Mouse (Mus musculus) frontal cortex, postnatal 36 days (tissue): Measurements from ENCODE around the gene Mrgpra2b.
"Not testable (repeated sequence)": the region's sequence is repeated elsewhere in the genome, so short reads cannot be mapped to it uniquely, and the experiment has no call there.

Experiments used
- DNase-seq, 2 experiments: peaks; one replicate each; pipeline ENCODE4 v3.0.0; 2022; ENCODE audit warnings: low spot score in 2 of 2

Mrgpra2b gene

GRCm38 (mm10) chr7:47528762-47529161 lies at the start of gene Mrgpra2b:
Gene Mrgpra2b (minus strand): TSS chr7:47528862.
- no peak for DNase-seq

GRCm38 (mm10) chr7:47516379-47516778 lies 12.3 kb downstream of the Mrgpra2b start:
- no peak for DNase-seq

GRCm38 (mm10) chr7:47515050-47515449 lies 13.6 kb downstream of the Mrgpra2b start:
- no peak for DNase-seq

GRCm38 (mm10) chr7:47502953-47503352 lies 25.7 kb downstream of the Mrgpra2b start:
- no peak for DNase-seq

GRCm38 (mm10) chr7:47491266-47491665 lies 37.4 kb downstream of the Mrgpra2b start:
- DNase-seq = not testable (repeated sequence)

GRCm38 (mm10) chr7:47489438-47489837 lies 39.2 kb downstream of the Mrgpra2b start:
- not testable (repeated sequence) for DNase-seq

- not testable (repeated sequence) for DNase-seq
These were observed 45.5 kb downstream of the Mrgpra2b start for GRCm38 (mm10) chr7:47483181-47483580.

GRCm38 (mm10) chr7:47473904-47474303 lies 54.8 kb downstream of the Mrgpra2b start:
- DNase-seq = not testable (repeated sequence)

GRCm38 (mm10) chr7:47465278-47465981 lies 63.2 kb downstream of the Mrgpra2b start:
- DNase-seq = not testable (repeated sequence)

GRCm38 (mm10) chr7:47452015-47452414 lies 76.6 kb downstream of the Mrgpra2b start, which contains the start of gene Mrgpra2a:
Gene Mrgpra2a (minus strand): TSS chr7:47452139.
- not testable (repeated sequence) for DNase-seq

GRCm38 (mm10) chr7:47445729-47446128 lies 82.9 kb downstream of the Mrgpra2b start:
- not testable (repeated sequence) for DNase-seq

GRCm38 (mm10) chr7:47436463-47436862 lies 92.2 kb downstream of the Mrgpra2b start:
- DNase-seq = not testable (repeated sequence)

- DNase-seq = not testable (repeated sequence)
These were observed 100.7 kb downstream of the Mrgpra2b start for GRCm38 (mm10) chr7:47427815-47428508.
